ENCODE assay signal across 22 mouse cellular contexts in genomic region chrX:12866176-12866575, GRCm38 (mm10).
"Had no signal": no experiment of that assay in that cellular context is flagged by ENCODE, and none has a peak within 500 bp of the region (broad histone marks: within the 10 kb centered on the region; RNA-seq: fewer than 3 reads in every experiment).

No protein-coding gene starts in this region.

- H3K36me3 ChIP-seq: limb, embryonic 12.5 days; limb, embryonic 15.5 days; midbrain, embryonic 12.5 days; midbrain, embryonic 15.5 days; neural tube, embryonic 12.5 days; neural tube, embryonic 15.5 days had no signal

- H3K27ac ChIP-seq: kidney, postnatal 0 days; left cerebral cortex, adult 2 months; limb, embryonic 12.5 days; limb, embryonic 15.5 days; liver, embryonic 14.5 days; macrophage; midbrain, embryonic 12.5 days; midbrain, embryonic 15.5 days; neural tube, embryonic 12.5 days; neural tube, embryonic 15.5 days had no signal

- H3K4me3 ChIP-seq: left cerebral cortex, adult 2 months; limb, embryonic 12.5 days; limb, embryonic 15.5 days; midbrain, embryonic 12.5 days; midbrain, embryonic 15.5 days; neural tube, embryonic 12.5 days; neural tube, embryonic 15.5 days had no signal

- DNase-seq: kidney, postnatal 25 days; layer of hippocampus, postnatal 36 days; left cerebral cortex, postnatal 4 days; liver, postnatal 0 days; lung, embryonic 14.5 days; right cerebral cortex, adult 18-20 months; right cerebral cortex, postnatal 14 days; right cerebral cortex, postnatal 4 days; spleen, adult 18-20 months; thymus, adult 2 months; thymus, postnatal 14 days; thymus, postnatal 4 days had no signal

- H3K27me3 ChIP-seq: limb, embryonic 12.5 days; limb, embryonic 15.5 days; midbrain, embryonic 12.5 days; midbrain, embryonic 15.5 days; neural tube, embryonic 12.5 days; neural tube, embryonic 15.5 days had no signal

- H3K4me1 ChIP-seq: limb, embryonic 12.5 days; limb, embryonic 15.5 days; midbrain, embryonic 12.5 days; midbrain, embryonic 15.5 days; neural tube, embryonic 12.5 days; neural tube, embryonic 15.5 days had no signal
